Mouse (Mus musculus) thymus, postnatal 25 days (tissue): Measurements from ENCODE around the gene Gm8374.
"Not testable (repeated sequence)": the region's sequence is repeated elsewhere in the genome, so short reads cannot be mapped to it uniquely, and the experiment has no call there.

ENCODE experiments used
- DNase-seq: peaks from one replicate; pipeline ENCODE4 v3.0.0; 2022

The Gm8374 gene

DNA sequence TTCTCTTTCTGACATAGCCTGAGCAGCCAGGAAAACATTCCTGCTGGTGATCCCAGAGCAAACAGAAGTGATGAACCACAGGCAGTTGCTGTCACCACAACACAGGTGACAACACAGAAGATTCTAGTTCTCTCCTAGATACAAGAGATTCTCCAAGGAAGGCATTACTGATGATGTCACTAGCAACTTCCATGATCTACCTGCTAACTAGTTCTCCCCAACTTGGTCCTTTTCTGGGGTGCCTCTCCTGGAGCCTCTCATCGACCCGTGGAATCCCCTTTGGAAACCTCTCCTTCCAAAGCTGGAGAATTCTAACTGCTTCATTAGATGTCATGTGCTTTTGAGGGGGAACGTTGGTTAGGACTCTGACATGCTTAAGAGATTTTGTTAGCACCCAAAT lies at the start of gene Gm8374:
Gene Gm8374, minus strand, starts transcription at position 101 of the 400 bp plus-strand sequence.
- not testable (repeated sequence) for DNase-seq

- DNase-seq: not testable (repeated sequence)
Measured at GRCm38 (mm10) chr14:7332295-7332694, 32.6 kb downstream of the Gm8374 start, which contains the start of gene Gm5797. TSS of gene Gm5797 (minus strand) at chr14:7332395.

- DNase-seq: peak; percentile 47
Measured at GRCm38 (mm10) chr14:7315093-7315492, 49.8 kb downstream of the Gm8374 start.

DNA sequence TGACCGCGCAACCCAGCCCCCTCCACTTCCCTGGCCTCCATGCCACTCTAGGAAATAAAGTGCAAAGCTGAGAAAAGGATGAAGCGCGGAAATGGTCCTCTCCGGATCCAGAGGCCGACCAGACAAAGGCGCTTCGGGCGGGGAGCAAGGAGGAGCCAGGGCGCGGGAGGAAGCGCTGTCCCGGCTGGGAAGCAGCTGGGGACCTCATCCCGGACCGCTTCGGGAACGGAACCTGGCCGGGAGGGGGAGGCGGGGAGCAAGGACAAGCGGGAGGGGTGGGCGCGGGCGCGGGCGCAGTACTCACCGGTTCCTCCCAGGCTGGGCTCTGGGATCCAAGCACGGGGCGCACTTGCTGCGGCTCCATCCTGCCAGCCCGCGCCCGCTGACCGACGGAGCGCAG lies 50.3 kb downstream of the Gm8374 start, which contains the start of gene Gm3739:
Gene Gm3739, minus strand, starts transcription at position 389 of the 400 bp plus-strand sequence.
- not testable (repeated sequence) for DNase-seq
